Mouse (Mus musculus): ENCODE measurements around the gene Eef2k. TPM values are rescaled to one million over a fixed set of nuclear protein-coding genes. Genes with fewer than 3 reads are reported as not detected.

Gene Eef2k
- polyA plus RNA-seq, 1 experiment from 2014 or later, result 10.0 TPM

DNA sequence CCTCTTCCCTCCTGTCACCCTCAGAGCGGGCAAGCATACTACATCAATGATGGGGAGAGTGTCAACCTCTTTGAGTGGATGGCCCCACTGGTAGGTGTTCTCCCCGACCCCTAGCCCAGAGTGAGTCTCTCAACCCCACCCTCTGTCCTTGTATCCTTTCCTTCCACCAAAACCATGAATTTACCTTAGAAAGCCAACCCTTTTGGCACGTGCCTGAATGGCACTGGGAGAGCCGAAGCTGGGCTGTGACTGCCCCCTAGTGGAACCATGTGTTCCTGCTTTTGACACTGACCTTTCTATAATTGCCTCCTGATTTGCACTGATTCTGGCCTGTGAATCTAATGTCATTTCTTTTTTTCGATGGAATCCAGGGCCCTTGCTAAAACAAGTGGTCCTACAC lies 19.4 kb upstream of the Eef2k start:
- Histone ChIP-seq H3K4me1 (replicated peaks; ENCODE audit: control insufficient read depth, insufficient read depth, low read length) (no peaks in the 10 kb centered on the region), H3K36me3 (ENCODE audit: control insufficient read depth, insufficient read depth, low read length) (no peaks in the 10 kb centered on the region), H3K4me2 (ENCODE audit: low read depth, low read length, severe bottlenecking) (no peak overlapping the region), H3K9ac (ENCODE audit: low read length) (no peak overlapping the region), H3K9me3 (ENCODE audit: control insufficient read depth, low read length) (no peaks in the 10 kb centered on the region), H3K4me3 (ENCODE audit: low read depth, low read length) (no peak overlapping the region), H3K27me3 (ENCODE audit: control insufficient read depth, insufficient read depth, low read length) (peaks cover 2% of the 10 kb centered on the region; the same call in 1 of the 2 replicates), H3K27ac (ENCODE audit: low read depth, low read length) (no peak overlapping the region)
- 26% methylated on average over 5 of the region's 5 CpGs for WGBS
- DNase-seq (ENCODE audit: low spot score) (peak; percentile 79), ATAC-seq (replicated peaks; ENCODE audit: low FRiP score) (peak; percentile 34; the same call in 1 of the 2 replicates)

- Histone ChIP-seq H3K4me1 (replicated peaks; ENCODE audit: control insufficient read depth, insufficient read depth, low read length) (no peaks in the 10 kb centered on the region), H3K27me3 (ENCODE audit: control insufficient read depth, insufficient read depth, low read length) (peaks cover 5% of the 10 kb centered on the region), H3K9me3 (ENCODE audit: control insufficient read depth, low read length) (no peaks in the 10 kb centered on the region), H3K36me3 (ENCODE audit: control insufficient read depth, insufficient read depth, low read length) (no peaks in the 10 kb centered on the region), H3K9ac (ENCODE audit: low read length) (no peak overlapping the region), H3K4me3 (ENCODE audit: low read depth, low read length) (no peak overlapping the region), H3K4me2 (ENCODE audit: low read depth, low read length, severe bottlenecking) (no peak overlapping the region), H3K27ac (ENCODE audit: low read depth, low read length) (no peak overlapping the region)
- ATAC-seq (replicated peaks; ENCODE audit: low FRiP score) (no peak), DNase-seq (ENCODE audit: low spot score) (no peak)
- WGBS, result 76% methylated on average over 2 of the region's 2 CpGs
Measured at GRCm38 (mm10) chr7:120825097-120825496, 17.5 kb upstream of the Eef2k start.

- WGBS, result 22% methylated on average over 3 of the region's 3 CpGs
- no peaks in the 10 kb centered on the region for H3K36me3 ChIP-seq (ENCODE audit: control insufficient read depth, insufficient read depth, low read length)
- no peak overlapping the region for H3K4me3 ChIP-seq (ENCODE audit: low read depth, low read length)
- H3K4me2 ChIP-seq (ENCODE audit: low read depth, low read length, severe bottlenecking), result no peak overlapping the region
- DNase-seq (ENCODE audit: low spot score) (peak; percentile 75), ATAC-seq (replicated peaks; ENCODE audit: low FRiP score) (no peak)
- peaks cover 15% of the 10 kb centered on the region for H3K27me3 ChIP-seq (ENCODE audit: control insufficient read depth, insufficient read depth, low read length)
- H3K9me3 ChIP-seq (ENCODE audit: control insufficient read depth, low read length), result no peaks in the 10 kb centered on the region
- no peaks in the 10 kb centered on the region; the same call in 1 of the 2 replicates for H3K4me1 ChIP-seq (replicated peaks; ENCODE audit: control insufficient read depth, insufficient read depth, low read length)
- H3K9ac ChIP-seq (ENCODE audit: low read length), result no peak overlapping the region
- no peak overlapping the region for H3K27ac ChIP-seq (ENCODE audit: low read depth, low read length)
Measured at GRCm38 (mm10) chr7:120826408-120826807, 16.2 kb upstream of the Eef2k start.

- DNase-seq (ENCODE audit: low spot score) (peak; percentile 74), ATAC-seq (replicated peaks; ENCODE audit: low FRiP score) (no peak; the same call in 1 of the 2 replicates)
- Histone ChIP-seq H3K27me3 (ENCODE audit: control insufficient read depth, insufficient read depth, low read length) (peaks cover 17% of the 10 kb centered on the region), H3K4me2 (ENCODE audit: low read depth, low read length, severe bottlenecking) (peak overlapping the region; percentile 89), H3K27ac (ENCODE audit: low read depth, low read length) (no peak overlapping the region), H3K9ac (ENCODE audit: low read length) (peak overlapping the region; percentile 44), H3K36me3 (ENCODE audit: control insufficient read depth, insufficient read depth, low read length) (no peaks in the 10 kb centered on the region), H3K9me3 (ENCODE audit: control insufficient read depth, low read length) (no peaks in the 10 kb centered on the region), H3K4me1 (replicated peaks; ENCODE audit: control insufficient read depth, insufficient read depth, low read length) (no peaks in the 10 kb centered on the region; the same call in 1 of the 2 replicates), H3K4me3 (ENCODE audit: low read depth, low read length) (peak overlapping the region; percentile 50)
- 3% methylated on average over 46 of the region's 46 CpGs for WGBS
Measured at GRCm38 (mm10) chr7:120830431-120831381, 11.9 kb upstream of the Eef2k start.

- no peak overlapping the region for H3K27ac ChIP-seq (ENCODE audit: low read depth, low read length)
- H3K4me2 ChIP-seq (ENCODE audit: low read depth, low read length, severe bottlenecking), result peak overlapping the region; percentile 54
Measured at GRCm38 (mm10) chr7:120834426-120834825, 8.2 kb upstream of the Eef2k start.

GRCm38 (mm10) chr7:120834863-120835372 lies 7.7 kb upstream of the Eef2k start:
- no peaks in the 10 kb centered on the region for H3K36me3 ChIP-seq (ENCODE audit: control insufficient read depth, insufficient read depth, low read length)
- no peak overlapping the region for H3K27ac ChIP-seq (ENCODE audit: low read depth, low read length)
- H3K4me3 ChIP-seq (ENCODE audit: low read depth, low read length), result peak overlapping the region; percentile 60
- peaks cover 15% of the 10 kb centered on the region for H3K27me3 ChIP-seq (ENCODE audit: control insufficient read depth, insufficient read depth, low read length)
- peak overlapping the region; percentile 54 for H3K4me2 ChIP-seq (ENCODE audit: low read depth, low read length, severe bottlenecking)
- H3K9ac ChIP-seq (ENCODE audit: low read length), result 0 out of 2 replicates have a peak overlapping the region, but pooled peaks have one; percentile 20
- ATAC-seq (replicated peaks; ENCODE audit: low FRiP score) (peak; percentile 77), DNase-seq (ENCODE audit: low spot score) (peak; percentile 68)
- 16% methylated on average over 14 of the region's 14 CpGs for WGBS
- no peaks in the 10 kb centered on the region; the same call in 1 of the 2 replicates for H3K4me1 ChIP-seq (replicated peaks; ENCODE audit: control insufficient read depth, insufficient read depth, low read length)
- H3K9me3 ChIP-seq (ENCODE audit: control insufficient read depth, low read length), result no peaks in the 10 kb centered on the region

More at GRCm38 (mm10) chr7:120834426-120834825, 8.2 kb upstream of the Eef2k start:
- Histone ChIP-seq H3K4me1 (replicated peaks; ENCODE audit: control insufficient read depth, insufficient read depth, low read length) (no peaks in the 10 kb centered on the region; the same call in 1 of the 2 replicates), H3K9ac (ENCODE audit: low read length) (no peak overlapping the region), H3K36me3 (ENCODE audit: control insufficient read depth, insufficient read depth, low read length) (no peaks in the 10 kb centered on the region), H3K4me3 (ENCODE audit: low read depth, low read length) (peak overlapping the region; percentile 60), H3K27me3 (ENCODE audit: control insufficient read depth, insufficient read depth, low read length) (peaks cover 17% of the 10 kb centered on the region), H3K9me3 (ENCODE audit: control insufficient read depth, low read length) (no peaks in the 10 kb centered on the region)
- no peak for DNase-seq (ENCODE audit: low spot score)
- 57% methylated on average over 6 of the region's 6 CpGs for WGBS
- ATAC-seq (replicated peaks; ENCODE audit: low FRiP score), result no peak

GRCm38 (mm10) chr7:120835449-120836359 lies 6.9 kb upstream of the Eef2k start:
- Histone ChIP-seq H3K4me1 (replicated peaks; ENCODE audit: control insufficient read depth, insufficient read depth, low read length) (no peaks in the 10 kb centered on the region), H3K36me3 (ENCODE audit: control insufficient read depth, insufficient read depth, low read length) (no peaks in the 10 kb centered on the region), H3K27ac (ENCODE audit: low read depth, low read length) (no peak overlapping the region), H3K4me3 (ENCODE audit: low read depth, low read length) (peak overlapping the region; percentile 60), H3K27me3 (ENCODE audit: control insufficient read depth, insufficient read depth, low read length) (peaks cover 8% of the 10 kb centered on the region), H3K4me2 (ENCODE audit: low read depth, low read length, severe bottlenecking) (peak overlapping the region; percentile 54), H3K9me3 (ENCODE audit: control insufficient read depth, low read length) (no peaks in the 10 kb centered on the region), H3K9ac (ENCODE audit: low read length) (peak overlapping the region; percentile 51; the same call in 1 of the 2 replicates)
- 1% methylated on average over 41 of the region's 41 CpGs for WGBS
- ATAC-seq (replicated peaks; ENCODE audit: low FRiP score) (peak; percentile 91), DNase-seq (ENCODE audit: low spot score) (peak; percentile 96)

GRCm38 (mm10) chr7:120836361-120836760 lies 6.3 kb upstream of the Eef2k start:
- peaks cover 4% of the 10 kb centered on the region; the same call in 1 of the 2 replicates for H3K27me3 ChIP-seq (ENCODE audit: control insufficient read depth, insufficient read depth, low read length)
- DNase-seq (ENCODE audit: low spot score), result peak; percentile 71
- no peak for ATAC-seq (replicated peaks; ENCODE audit: low FRiP score)
- no peaks in the 10 kb centered on the region for H3K4me1 ChIP-seq (replicated peaks; ENCODE audit: control insufficient read depth, insufficient read depth, low read length)
- peak overlapping the region; percentile 51 for H3K4me2 ChIP-seq (ENCODE audit: low read depth, low read length, severe bottlenecking)
- WGBS, result 5% methylated on average over 12 of the region's 12 CpGs
- H3K9ac ChIP-seq (ENCODE audit: low read length), result peak overlapping the region; percentile 35; the same call in 1 of the 2 replicates
- H3K9me3 ChIP-seq (ENCODE audit: control insufficient read depth, low read length), result no peaks in the 10 kb centered on the region
- H3K36me3 ChIP-seq (ENCODE audit: control insufficient read depth, insufficient read depth, low read length), result no peaks in the 10 kb centered on the region
- H3K4me3 ChIP-seq (ENCODE audit: low read depth, low read length), result peak overlapping the region; percentile 60
- no peak overlapping the region for H3K27ac ChIP-seq (ENCODE audit: low read depth, low read length)
